Mouse (Mus musculus) forebrain, postnatal 0 days (tissue): Measurements from ENCODE around the gene Ramp2. TPM values are rescaled to one million over a fixed set of nuclear protein-coding genes. Genes with fewer than 3 reads are reported as not detected.

Source experiments
- ATAC-seq: fragments of 200-750 bp; cut with Nextera tagmentation; 2 replicates; pipeline ENCODE4 v1.8.0; 2017; ENCODE audit warnings: mild to moderate bottlenecking, moderate library complexity
- DNase-seq: peaks from one replicate; pipeline ENCODE4 v3.0.0-alpha.2; 2015
- H3K27ac ChIP-seq: fragments of 300-500 bp; sonication (generic); 2 replicates; pipeline ENCODE4 v1.5.1; 2014; ENCODE audit warnings: low read depth, mild to moderate bottlenecking, antibody characterized with exemption, low read length, moderate library complexity, mixed read lengths
- H3K27me3 ChIP-seq: fragments of 300-500 bp; sonication (generic); 2 replicates; pipeline ENCODE4 v1.6.1; 2014; ENCODE audit warnings: mild to moderate bottlenecking, low read length, mixed read lengths; ENCODE audit not compliant: insufficient read depth
- H3K36me3 ChIP-seq: fragments of 300-500 bp; sonication (generic); 2 replicates; pipeline ENCODE4 v1.6.1; 2014; ENCODE audit warnings: mild to moderate bottlenecking, moderate library complexity; ENCODE audit not compliant: insufficient read depth
- H3K4me1 ChIP-seq: fragments of 300-500 bp; sonication (generic); 2 replicates; pipeline ENCODE4 v1.6.1; 2014; ENCODE audit warnings: antibody characterized with exemption; ENCODE audit not compliant: insufficient read depth
- H3K4me2 ChIP-seq: fragments of 300-500 bp; sonication (generic); 2 replicates; pipeline ENCODE4 v1.6.1; 2014; ENCODE audit warnings: low read depth, mild to moderate bottlenecking, moderate library complexity
- H3K4me3 ChIP-seq: fragments of 300-500 bp; sonication (generic); 2 replicates; pipeline ENCODE4 v1.5.1; 2014; ENCODE audit warnings: low read depth, low read length, mixed read lengths
- H3K9ac ChIP-seq: fragments of 300-500 bp; sonication (generic); 2 replicates; pipeline ENCODE4 v1.6.1; 2014; ENCODE audit warnings: mild to moderate bottlenecking
- H3K9me3 ChIP-seq: fragments of 300-500 bp; sonication (generic); 2 replicates; pipeline ENCODE4 v1.6.1; 2016; ENCODE audit warnings: low read length
- CTCF ChIP-seq: sonication (generic); IDR thresholded peaks from 2 replicates; pipeline ENCODE4 v1.5.1; 2016; ENCODE audit warnings: antibody characterized with exemption, control low read depth, low read depth
- WGBS: fragments of 180-500 bp; shearing (Covaris S2); extraction: QIAGEN DNeasy Blood & Tissue Kit; methylation state at CpG from one replicate; pipeline ENCODE4 v1.1.7; 2014; 5-methylcytosine and 5-hydroxymethylcytosine counted together
- polyA plus RNA-seq: library from polyadenylated mRNA; unstranded; fragments of >200 nt; fragmentation: Nextera tagmentation; extraction: Ambion mirVana; gene quantifications from 2 replicates; pipeline ENCODE4 v1.2.1, GENCODE M21; 2015
- total RNA-seq: library from RNA; depleted of rRNA; stranded (reverse); fragments of >200 nt; gene quantifications from 2 replicates; pipeline ENCODE4 v1.2.3, GENCODE M21; 2014

Ramp2 gene
- total and polyA plus RNA-seq, 2 experiments from 2014 or later: 46.0 to 102 TPM

- no peaks in the 10 kb centered on the region for H3K9me3 ChIP-seq
- no peaks in the 10 kb centered on the region for H3K36me3 ChIP-seq
- no peak overlapping the region for H3K27ac ChIP-seq
- H3K4me2 ChIP-seq: no peak overlapping the region
- TF ChIP-seq CTCF: no peak
- no peaks in the 10 kb centered on the region for H3K27me3 ChIP-seq
- ATAC-seq (no peak), DNase-seq (no peak)
- H3K4me3 ChIP-seq: no peak overlapping the region
- no peak overlapping the region for H3K9ac ChIP-seq
- H3K4me1 ChIP-seq: 0 out of 2 replicates have a peak, but pooled peaks cover 4% of the 10 kb centered on the region
These were observed 10.4 kb upstream of the Ramp2 start for GRCm38 (mm10) chr11:101235429-101235828.

- ATAC-seq (no peak), DNase-seq (no peak)
- no peak overlapping the region for H3K4me3 ChIP-seq
- H3K27ac ChIP-seq: no peak overlapping the region
- no peaks in the 10 kb centered on the region for H3K36me3 ChIP-seq
- no peaks in the 10 kb centered on the region for H3K27me3 ChIP-seq
- 94% methylated on average over 5 of the region's 5 CpGs for WGBS
- no peaks in the 10 kb centered on the region for H3K9me3 ChIP-seq
- no peak for TF ChIP-seq CTCF
- no peak overlapping the region for H3K4me2 ChIP-seq
- H3K4me1 ChIP-seq: no peaks in the 10 kb centered on the region
- H3K9ac ChIP-seq: no peak overlapping the region
These were observed 9.0 kb upstream of the Ramp2 start for GRCm38 (mm10) chr11:101236782-101237181.

GRCm38 (mm10) chr11:101238071-101238647, 7.7 kb upstream of the Ramp2 start:
- H3K9ac ChIP-seq: no peak overlapping the region
- no peak overlapping the region for H3K27ac ChIP-seq
- no peaks in the 10 kb centered on the region for H3K27me3 ChIP-seq
- no peaks in the 10 kb centered on the region for H3K9me3 ChIP-seq
- no peak overlapping the region for H3K4me2 ChIP-seq
- H3K4me1 ChIP-seq: no peaks in the 10 kb centered on the region
- TF ChIP-seq CTCF: no peak
- ATAC-seq (no peak), DNase-seq (no peak)
- no peaks in the 10 kb centered on the region for H3K36me3 ChIP-seq
- H3K4me3 ChIP-seq: no peak overlapping the region
- WGBS: 43% methylated on average over 5 of the region's 5 CpGs

- Histone ChIP-seq H3K9me3 (no peaks in the 10 kb centered on the region), H3K36me3 (no peaks in the 10 kb centered on the region), H3K9ac (no peak overlapping the region), H3K27me3 (peaks cover 15% of the 10 kb centered on the region), H3K4me3 (no peak overlapping the region), H3K4me2 (no peak overlapping the region), H3K27ac (no peak overlapping the region), H3K4me1 (peaks cover 4% of the 10 kb centered on the region; the same call in 1 of the 2 replicates)
- DNase-seq (no peak), ATAC-seq (no peak)
- 49% methylated on average over 4 of the region's 4 CpGs for WGBS
- TF ChIP-seq CTCF: no peak
These were observed 757 bp upstream of the Ramp2 start for GRCm38 (mm10) chr11:101245071-101245470.

- no peak for DNase-seq
These were observed 829 bp downstream of the Ramp2 start for GRCm38 (mm10) chr11:101246702-101247012.

GRCm38 (mm10) chr11:101247521-101248030, 1.7 kb downstream of the Ramp2 start:
- Histone ChIP-seq H3K27me3 (peaks cover 15% of the 10 kb centered on the region), H3K36me3 (no peaks in the 10 kb centered on the region), H3K27ac (no peak overlapping the region), H3K4me2 (peak overlapping the region; percentile 97; the same call in 1 of the 2 replicates), H3K9me3 (no peaks in the 10 kb centered on the region), H3K4me1 (peaks cover 4% of the 10 kb centered on the region; the same call in 1 of the 2 replicates), H3K4me3 (no peak overlapping the region), H3K9ac (no peak overlapping the region)
- ATAC-seq (no peak), DNase-seq (no peak)
- 86% methylated on average over 6 of the region's 6 CpGs for WGBS
- no peak for TF ChIP-seq CTCF

More at GRCm38 (mm10) chr11:101246702-101247012, 829 bp downstream of the Ramp2 start:
- Histone ChIP-seq H3K4me1 (peaks cover 4% of the 10 kb centered on the region; the same call in 1 of the 2 replicates), H3K9ac (peak overlapping the region; percentile 68), H3K4me3 (peak overlapping the region; percentile 59), H3K27ac (no peak overlapping the region), H3K27me3 (peaks cover 15% of the 10 kb centered on the region), H3K4me2 (peak overlapping the region; percentile 97), H3K9me3 (no peaks in the 10 kb centered on the region), H3K36me3 (no peaks in the 10 kb centered on the region)
- ATAC-seq: no peak
- WGBS: 4% methylated on average over 7 of the region's 7 CpGs
- 0 out of 2 replicates have a peak, but pooled peaks have one; percentile 1 for TF ChIP-seq CTCF

GRCm38 (mm10) chr11:101248258-101248994, 2.6 kb downstream of the Ramp2 start:
- no peaks in the 10 kb centered on the region for H3K9me3 ChIP-seq
- no peak overlapping the region for H3K4me2 ChIP-seq
- H3K4me3 ChIP-seq: no peak overlapping the region
- H3K4me1 ChIP-seq: peaks cover 9% of the 10 kb centered on the region
- WGBS: 38% methylated on average over 14 of the region's 14 CpGs
- peaks cover 15% of the 10 kb centered on the region for H3K27me3 ChIP-seq
- H3K27ac ChIP-seq: no peak overlapping the region
- no peak overlapping the region for H3K9ac ChIP-seq
- TF ChIP-seq CTCF: peak; percentile 70
- no peaks in the 10 kb centered on the region for H3K36me3 ChIP-seq
- DNase-seq (peak; percentile 78), ATAC-seq (no peak)
